Mouse (Mus musculus) megakaryocyte-erythroid progenitor cell, adult 5-6 weeks (primary cell): ENCODE results near the gene Sema3f. TPM values are rescaled to one million over a fixed set of nuclear protein-coding genes. Genes with fewer than 3 reads are reported as not detected.

Source experiments
- ATAC-seq: replicated peaks from 2 replicates; pipeline ENCODE4 v1.8.0; 2016; ENCODE audit warnings: mild to moderate bottlenecking, inconsistent platforms; ENCODE audit not compliant: severe bottlenecking, poor library complexity, low FRiP score, low TSS enrichment
- total RNA-seq, 2 experiments: library from RNA; stranded (forward) in 1 of 2; stranded (reverse) in 1 of 2; fragments of 200-1000, 215-1000 nt in 1 of 2; fragments of >200 nt in 1 of 2; fragmentation: Nextera tagmentation in 1 of 2; gene quantifications; 2 replicates each; pipeline ENCODE4 v1.2.3; 2014 to 2017

The Sema3f gene
- total RNA-seq, 2 experiments from 2014 or later, result 0.94 TPM; not detected in 1

DNA sequence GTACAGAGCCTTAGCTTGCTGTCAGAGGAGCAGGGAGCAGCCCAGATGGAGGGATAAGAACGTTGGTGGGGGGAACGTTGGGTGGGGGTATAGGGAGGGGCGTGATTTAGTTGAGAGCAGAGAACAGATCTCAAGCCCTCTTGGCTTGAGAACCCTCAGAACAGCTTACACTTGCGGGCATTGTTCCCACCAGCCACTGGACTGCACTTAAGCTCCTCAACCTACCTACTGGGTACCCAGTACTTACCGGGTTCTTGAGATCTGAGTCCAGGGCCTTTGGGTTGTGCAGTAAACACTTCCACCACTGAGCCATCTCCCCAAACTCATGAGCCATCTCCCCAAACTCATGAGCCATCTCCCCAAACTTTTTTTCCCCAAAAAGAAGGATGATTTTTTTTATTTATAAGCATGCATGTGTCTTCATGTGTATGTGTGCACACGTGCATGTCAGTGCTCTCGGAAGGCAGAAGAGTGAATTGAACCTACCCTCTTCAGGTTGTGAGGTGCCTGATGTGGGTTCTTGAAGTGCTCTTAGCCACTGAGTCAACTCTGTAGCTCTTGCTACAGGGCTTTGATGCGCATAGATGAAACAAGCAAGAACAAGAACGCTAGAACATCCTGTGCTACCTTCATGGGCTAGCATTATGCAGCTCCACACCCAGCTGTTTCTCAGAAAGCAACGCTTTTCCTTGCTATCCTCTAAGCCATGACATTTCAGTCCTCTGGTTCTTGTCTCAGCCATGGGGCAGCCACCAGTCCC is 8.7 kb upstream of the Sema3f start:
- ATAC-seq, result no peak

DNA sequence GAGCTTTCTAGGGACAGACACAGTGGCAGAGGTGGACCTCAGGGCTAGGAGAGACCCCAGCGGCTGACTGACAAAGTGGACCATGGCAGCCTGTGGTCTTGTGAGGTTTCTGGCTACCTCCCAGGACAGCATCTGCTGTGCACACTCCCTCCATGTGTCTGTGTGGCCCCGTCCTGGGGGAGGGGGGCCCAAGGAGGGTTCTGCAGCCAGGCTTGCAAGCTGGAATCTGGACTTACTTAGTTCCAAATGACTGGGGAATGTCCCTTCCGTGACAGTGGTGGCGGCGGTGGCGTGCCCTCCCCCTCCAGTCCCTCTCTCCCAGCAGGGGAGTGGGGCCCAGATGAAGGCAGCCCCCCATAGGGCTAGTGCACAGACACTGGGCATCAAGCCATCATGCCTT is 6.7 kb upstream of the Sema3f start:
- ATAC-seq, result no peak

DNA sequence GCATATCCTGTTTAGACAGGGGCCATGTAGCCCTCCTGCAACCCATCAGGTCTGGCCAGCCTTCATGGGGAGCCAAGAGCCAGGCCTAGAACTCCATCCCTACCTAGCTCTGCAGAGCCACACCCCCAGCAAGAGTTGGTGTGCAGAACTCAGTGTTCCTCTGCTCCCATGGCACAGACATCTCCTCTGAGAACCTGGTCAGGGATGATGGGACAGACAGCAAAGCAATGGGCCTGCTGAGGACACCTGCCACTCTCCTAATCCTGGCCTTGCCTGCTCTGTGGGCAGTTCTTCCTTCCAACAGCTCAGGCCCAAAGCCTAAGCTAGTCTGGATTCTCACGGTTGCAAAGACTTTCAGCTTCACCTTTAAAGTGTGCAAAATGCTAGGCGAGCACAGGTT is 5.4 kb upstream of the Sema3f start:
- no peak for ATAC-seq

DNA sequence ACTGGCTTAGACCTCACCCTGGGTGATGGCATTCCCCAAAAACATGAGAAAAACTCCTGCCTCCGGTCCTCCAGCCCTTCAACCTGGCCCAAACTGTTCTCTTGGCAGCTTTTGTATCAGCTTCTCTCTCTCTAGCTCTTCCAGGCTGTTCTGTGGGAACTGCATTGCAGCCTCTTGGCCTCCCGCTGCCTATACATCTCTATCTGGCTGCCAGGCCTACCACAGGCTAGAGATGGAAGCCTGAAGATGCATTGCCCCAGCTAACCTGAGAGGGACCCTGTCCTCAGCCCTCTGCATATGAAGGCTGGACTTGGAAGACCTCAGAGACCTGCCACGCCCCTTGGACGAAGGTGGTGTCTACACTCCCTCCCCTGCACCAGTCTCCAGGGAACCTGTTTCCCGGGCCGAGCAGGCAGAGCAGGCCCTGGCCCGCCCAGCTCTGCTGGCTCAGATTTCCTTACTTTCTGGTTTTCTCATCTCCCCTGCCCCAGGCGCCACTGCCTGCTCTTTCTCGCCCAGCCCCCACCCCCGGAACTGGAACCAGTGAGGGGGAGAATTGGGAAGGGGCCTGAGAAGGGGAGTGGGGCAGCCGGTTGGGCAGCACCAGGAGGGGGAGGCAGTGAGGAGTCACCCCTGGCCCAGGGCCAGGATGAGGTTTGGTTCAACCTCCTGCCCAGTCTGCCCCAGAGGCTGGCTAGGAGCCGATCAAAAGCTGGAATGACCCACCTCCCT is 4.1 kb upstream of the Sema3f start:
- ATAC-seq, result no peak

DNA sequence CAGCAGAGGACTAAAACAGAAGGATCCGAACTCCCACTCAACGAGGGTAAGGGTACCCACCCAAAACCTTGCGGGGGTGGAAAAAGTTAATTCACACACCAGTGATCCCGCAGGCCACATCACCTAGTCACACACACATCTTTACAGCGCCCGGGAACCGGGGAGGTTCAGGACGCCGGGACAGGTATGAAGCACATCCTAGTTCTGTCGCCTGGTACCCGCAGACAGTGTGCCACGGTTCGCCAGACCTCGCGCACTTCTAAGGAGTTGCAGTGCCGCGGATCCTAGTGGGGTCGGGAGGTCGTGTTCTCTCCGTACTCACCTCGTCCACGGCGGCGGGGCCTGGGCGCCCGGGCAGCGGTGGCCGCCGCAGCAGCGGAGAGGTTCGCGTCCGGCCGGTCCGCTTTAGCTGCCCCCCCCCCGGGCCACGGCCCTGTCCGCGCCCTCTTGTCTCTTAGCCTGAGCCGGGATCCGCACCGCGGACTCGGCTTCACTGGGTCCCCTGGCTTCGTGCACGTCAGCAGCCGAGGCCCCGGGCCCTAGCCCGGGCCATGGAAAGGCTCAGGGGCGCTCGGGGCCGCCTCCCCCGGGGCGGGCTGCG is 1.1 kb downstream of the Sema3f start:
- no peak for ATAC-seq

DNA sequence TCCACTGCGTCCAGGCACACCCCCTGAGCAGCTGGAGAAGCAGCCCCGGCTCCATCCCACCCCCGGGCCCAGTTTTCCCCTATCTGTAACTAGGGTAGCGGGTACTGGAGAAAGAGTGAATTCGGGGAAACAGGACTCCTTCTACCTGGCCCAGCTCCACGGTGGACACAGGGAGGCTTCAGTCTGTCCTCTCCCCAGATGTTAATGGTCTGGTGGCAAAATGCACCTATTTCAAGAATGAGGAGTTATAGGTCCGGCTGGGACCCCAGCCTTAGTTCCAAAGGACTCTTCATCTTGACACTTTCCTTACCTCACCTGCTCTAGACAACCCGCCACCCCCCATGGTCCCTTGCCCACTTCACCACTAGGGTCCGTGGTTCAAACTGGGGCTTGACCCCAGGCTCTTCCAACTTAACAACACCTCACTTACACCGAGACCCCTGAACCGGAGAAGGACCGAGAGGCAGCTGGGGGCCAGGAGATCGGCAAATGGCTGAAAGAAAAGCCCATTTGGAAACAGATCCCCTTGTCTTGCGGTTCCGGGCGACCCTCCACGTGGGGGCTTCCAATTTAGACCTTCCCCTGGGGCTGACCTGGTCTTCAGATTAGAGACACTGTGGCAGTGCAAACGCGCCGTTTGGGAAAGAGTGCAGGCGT is 1.7 kb downstream of the Sema3f start:
- ATAC-seq, result no peak

DNA sequence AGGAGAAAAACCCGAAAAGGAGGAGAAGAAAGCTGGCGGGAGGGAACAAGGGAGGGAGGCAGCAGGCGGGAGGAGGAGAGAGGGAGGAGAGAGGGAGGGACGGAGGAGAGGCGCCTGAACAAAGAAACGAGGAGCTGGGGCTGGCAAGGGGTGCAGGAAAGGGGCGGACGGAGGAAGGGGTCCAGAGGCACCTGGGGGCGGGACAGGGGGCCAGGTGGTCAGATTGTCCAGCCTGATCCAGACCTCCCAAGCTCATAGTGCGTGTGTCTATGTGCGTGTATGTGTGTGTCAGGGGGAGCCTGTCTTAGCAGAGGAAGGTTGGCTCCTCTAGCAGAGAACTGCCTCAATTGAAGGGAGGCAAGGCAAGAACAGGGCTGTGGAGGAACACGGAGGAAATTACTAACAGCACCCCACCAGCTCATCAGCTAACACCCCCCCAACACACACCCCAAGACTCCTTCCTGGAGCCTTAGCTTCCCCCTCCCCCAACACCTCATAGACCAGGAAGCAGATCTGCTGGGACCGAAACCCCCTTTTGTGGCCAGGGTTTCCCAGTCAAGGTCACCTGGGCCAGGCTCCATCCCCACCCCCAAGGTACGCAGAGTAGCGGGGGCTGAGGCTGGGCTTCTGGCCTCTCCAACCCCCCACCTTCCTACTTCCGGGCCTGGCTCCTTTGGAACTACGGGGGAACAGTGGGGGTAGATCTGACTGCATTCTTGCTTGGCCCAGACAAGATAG is 2.4 kb downstream of the Sema3f start:
- no peak for ATAC-seq

DNA sequence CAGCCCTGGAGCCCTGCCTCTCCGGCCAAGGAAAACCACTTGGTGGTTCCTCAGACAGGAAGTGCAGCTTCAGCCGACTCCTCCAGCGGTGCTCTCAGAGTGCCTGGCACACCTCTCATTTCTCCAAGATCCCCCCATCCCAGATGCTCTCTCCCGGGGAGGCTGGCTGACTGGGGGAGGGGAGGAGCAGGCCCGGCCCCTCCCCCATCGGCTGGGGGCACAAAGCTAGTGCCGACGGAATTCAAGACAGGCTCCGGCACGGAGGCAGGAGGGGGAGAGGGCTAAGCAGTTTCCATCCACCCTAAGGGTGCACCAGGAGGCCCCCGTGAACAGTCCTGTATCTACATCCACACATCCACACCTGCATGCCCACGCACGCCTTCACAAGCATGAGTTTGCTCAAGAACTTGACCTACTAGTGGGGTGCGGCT is 3.5 kb downstream of the Sema3f start:
- no peak for ATAC-seq

DNA sequence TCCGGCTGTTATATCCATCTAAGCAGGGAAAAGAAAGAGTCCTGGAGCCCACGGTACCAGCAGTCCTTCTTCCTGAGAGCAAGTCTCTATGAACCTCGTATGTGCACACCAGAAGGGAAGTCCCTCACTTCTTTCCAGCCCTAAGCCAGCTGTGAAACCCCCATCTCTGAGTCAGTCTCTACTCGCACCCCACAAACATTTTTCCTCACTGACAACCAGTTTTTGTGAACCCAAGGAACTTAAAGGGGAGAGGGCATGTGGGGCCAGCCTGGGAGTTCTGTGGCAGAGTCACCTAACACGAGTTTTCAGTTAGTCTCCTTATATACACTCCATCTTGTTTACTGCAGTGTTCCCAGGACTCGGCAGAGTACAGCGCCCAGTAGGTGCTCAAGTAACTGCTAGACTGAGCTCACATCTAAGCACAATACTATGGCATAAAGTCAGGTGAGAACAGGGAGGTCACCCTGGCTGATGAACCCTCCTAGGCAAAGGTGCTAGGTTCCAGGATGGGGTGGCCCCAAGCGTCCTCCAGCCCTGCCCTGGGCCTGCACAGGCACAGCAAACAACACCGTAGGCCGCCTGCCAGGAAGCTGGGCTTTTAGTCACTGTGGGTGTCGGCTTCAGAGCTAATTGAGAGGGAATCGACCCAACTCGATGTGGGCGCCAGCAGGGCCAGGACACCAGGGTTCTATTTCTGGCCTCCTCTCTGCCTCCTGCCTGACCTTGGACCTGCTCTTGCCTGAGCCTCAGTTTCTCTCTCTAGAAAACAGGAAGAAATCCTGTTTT is 6.7 kb downstream of the Sema3f start:
- ATAC-seq, result no peak

DNA sequence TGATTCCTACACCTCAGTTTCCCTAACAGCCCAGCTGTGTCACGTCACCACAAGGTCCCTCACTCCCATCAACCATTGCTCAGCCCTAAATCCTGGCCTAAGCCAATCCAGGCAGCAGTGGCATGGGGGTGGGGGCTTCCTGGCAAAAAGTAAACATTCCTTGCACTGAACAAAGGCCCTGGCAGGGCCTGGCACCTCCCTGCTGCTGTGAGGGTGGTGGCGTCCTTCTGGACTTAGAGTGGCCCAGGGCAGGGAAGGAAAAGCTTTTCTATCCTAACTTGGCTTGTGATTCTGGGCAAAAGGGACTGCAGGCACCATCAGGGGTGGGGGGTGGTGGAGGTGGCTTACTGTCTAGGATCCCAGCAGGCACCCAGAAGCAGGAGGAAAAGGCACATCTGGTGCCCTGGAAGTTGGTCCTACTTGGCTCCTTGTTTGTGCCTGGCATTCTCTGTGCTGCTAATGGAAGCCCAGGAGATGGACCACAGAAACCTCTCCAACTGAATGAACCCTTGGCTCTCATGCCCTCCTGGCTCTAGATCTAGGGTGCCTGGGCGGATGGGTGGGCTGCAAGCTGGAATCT is 7.6 kb downstream of the Sema3f start:
- ATAC-seq, result no peak

DNA sequence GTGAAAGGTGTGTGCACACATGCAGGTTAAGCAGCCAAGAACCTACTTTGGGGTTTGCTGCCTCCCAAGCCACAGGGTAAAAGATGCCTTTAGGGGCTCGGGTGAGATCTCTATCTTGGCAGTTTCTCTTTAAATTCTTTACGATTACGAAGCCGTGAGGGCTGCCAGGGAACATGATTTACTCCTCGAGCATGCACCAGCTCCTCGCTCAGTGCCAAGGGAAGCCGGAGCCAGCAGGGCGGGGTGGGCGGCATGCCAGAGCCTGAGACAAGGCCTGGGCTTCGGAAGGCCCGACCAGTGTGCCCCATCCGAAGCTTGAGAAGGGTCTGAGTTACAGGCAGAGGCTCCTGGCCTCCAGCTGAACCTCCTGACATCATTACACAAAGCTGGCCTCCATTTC is 8.7 kb downstream of the Sema3f start:
- ATAC-seq, result no peak

DNA sequence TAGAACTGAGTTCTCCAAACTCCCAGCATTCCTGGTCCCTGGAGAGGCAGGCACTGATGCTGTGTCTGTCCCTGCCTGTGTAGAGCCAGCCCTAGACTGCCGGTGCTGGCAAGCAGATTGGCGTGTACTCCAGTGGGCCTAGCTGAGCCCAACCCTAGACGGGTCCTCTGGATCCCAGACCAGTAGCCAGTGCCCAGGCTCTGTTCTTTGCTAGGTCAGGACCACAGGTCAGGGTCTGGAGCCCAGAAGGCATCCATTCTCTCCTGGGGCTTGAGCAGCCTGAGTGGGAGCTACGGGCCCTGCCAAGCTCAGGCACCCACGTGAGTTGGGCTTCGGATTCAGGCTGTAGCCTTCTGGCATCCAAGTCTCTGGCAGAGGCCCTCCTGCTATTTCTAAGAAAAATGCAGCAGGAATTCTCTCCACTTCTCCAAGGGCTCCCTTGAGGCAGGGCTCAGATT is 10.1 kb downstream of the Sema3f start:
- no peak for ATAC-seq

DNA sequence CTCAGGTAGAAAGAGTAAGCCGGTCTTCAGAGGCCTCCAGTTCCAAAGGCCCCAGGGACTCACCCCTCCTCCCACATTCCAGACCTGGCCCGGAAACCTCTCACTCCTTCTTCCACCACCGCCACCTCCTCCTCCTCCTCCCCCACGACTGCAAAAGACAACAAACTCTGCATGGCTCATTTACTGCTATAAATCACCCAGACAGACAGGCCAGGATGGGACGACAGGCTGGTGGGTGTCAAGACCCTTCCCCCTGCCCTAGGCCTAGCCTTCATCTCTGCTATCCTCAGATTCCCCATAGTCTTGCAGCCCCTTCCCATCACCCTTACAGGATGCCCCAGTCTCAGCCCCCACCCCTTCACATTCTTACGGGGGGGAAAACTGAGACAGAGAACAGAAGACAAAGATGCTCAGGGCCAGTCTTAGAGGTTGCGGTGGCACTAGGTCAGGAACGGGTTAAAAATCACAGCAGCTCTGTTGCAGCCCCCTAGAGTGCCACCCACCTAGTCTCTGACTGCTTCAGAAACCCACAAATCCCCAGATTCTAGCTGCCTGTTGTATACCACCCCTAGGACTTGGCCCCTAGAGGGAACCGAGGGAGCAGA is 10.8 kb downstream of the Sema3f start:
- no peak for ATAC-seq

DNA sequence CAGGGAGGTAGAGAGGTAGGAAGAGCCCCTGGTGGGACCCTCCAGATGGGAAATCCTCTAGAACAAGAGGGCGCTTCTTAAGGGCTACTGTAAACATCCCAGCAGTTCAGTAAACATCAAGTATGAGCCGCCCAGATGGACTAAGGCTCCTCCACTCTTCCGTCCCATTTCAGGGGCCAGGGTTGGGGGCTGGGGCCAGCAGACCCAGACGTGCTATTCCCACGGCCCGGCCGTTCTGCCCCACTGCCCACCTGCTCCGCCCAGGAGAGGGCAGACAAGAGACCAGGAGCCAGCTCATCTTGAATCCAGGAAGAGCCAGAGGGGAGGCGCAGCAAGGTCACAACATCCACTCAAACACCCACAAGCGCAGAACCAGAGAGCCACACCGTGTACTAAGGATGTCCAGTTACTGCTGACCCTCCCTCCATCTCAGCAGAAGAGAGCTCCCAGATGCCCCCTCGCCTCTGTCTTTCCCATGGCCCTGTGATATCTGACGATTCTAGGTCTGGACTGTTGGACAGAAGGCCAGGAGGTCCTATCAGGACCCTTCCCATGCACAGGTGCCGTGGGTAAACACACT is 11.6 kb downstream of the Sema3f start:
- ATAC-seq, result no peak

DNA sequence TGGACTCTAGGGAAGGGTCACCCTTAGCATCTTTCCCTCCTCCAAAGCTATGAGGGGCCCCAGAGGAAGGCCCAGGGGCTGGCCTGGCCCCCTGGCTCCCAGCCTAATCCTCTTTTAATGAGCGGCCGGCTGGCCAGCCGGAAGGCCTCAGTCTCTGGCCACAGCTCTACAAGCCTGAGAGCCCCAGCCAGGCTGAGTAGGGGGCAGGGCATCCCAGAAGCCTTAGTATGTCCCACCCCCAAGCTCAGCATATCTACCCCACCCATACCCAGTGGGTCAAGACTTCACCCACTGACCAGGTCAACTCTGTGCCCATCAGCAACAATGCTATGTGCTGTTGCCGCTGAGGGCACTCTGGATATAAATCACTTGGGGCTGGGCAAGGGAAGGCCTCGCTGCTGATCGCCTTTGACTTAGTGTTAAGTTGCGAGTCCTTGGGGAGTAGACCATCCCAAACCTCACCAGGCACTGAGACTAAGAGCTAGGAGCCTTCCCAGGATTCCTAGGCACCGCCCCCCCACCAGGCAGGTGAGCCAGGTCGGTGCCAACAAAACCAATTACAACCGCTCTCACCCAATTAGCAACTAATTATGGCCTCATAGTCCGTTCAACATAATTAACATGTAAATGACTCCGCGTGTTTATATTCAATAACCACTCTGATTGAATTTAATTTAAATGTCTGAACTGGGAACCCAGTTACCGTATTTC is 12.3 kb downstream of the Sema3f start:
- no peak for ATAC-seq

DNA sequence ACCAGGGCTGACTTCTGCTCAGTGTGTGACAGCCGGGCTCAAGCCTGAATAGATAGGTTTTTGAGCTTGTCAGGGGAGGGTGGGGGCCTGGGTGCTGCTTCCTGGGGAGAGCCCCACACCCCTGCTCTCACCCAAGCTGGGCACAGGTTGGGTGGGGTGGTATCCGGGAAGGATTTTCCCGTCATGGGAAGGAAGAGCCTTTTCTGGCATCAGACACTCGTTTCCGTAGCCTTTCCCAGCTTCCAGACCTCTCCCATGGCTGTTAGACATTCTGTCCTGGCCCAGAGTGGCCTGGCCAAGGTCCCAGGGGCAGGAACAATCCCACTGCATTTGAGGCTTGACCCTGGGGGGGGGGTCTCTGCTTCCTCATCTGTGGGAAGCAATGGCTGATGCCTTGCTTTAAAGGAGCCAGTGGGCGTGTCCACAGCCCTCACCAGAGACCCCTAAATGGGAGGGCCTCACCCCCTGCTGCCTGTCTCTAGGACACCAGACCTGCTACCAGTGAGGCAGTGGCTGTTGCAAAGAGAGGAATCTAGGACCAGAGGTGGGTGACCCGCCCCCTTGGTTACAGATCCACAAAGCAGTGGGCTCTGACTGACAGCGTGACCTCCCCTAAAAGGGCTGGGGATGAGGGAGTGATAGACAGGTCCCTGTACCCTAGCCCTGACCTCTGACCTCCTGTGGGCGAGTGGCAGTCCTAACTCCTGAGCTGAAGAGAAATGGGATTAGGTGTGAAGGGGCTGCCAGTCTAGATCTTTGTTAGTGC is 13.2 kb downstream of the Sema3f start:
- ATAC-seq, result no peak
